Mouse (Mus musculus) midbrain, embryonic 13.5 days (tissue): Measurements from ENCODE around the gene Best1. TPM values are rescaled to one million over a fixed set of nuclear protein-coding genes. Genes with fewer than 3 reads are reported as not detected.
A peak's percentile ranks its signal among the peaks of the same experiment; 100 is the strongest.

ENCODE experiments used
- ATAC-seq: fragments of 200-750 bp; cut with Nextera tagmentation; 2 replicates; pipeline ENCODE4 v1.8.0; 2017; ENCODE audit warnings: mild to moderate bottlenecking, moderate TSS enrichment, moderate library complexity
- H3K27ac ChIP-seq: fragments of 300-500 bp; sonication (generic); 2 replicates; pipeline ENCODE4 v1.5.1; 2015; ENCODE audit warnings: inconsistent platforms, mild to moderate bottlenecking, moderate library complexity
- H3K27me3 ChIP-seq: fragments of 300-500 bp; sonication (generic); 2 replicates; pipeline ENCODE4 v1.6.1; 2015; ENCODE audit warnings: mild to moderate bottlenecking, inconsistent platforms
- H3K36me3 ChIP-seq: fragments of 300-500 bp; sonication (generic); 2 replicates; pipeline ENCODE4 v1.6.1; 2015; ENCODE audit warnings: mild to moderate bottlenecking, inconsistent platforms
- H3K4me1 ChIP-seq: fragments of 300-500 bp; sonication (generic); replicated peaks from 2 replicates; pipeline ENCODE4 v1.6.1; 2015; ENCODE audit warnings: inconsistent platforms
- H3K4me2 ChIP-seq: fragments of 300-500 bp; sonication (generic); replicated peaks from 2 replicates; pipeline ENCODE4 v1.6.1; 2015; ENCODE audit warnings: moderate library complexity, mild to moderate bottlenecking, inconsistent platforms
- H3K4me3 ChIP-seq: fragments of 300-500 bp; sonication (generic); replicated peaks from 2 replicates; pipeline ENCODE4 v1.5.1; 2015; ENCODE audit warnings: mild to moderate bottlenecking, inconsistent platforms
- H3K9ac ChIP-seq: fragments of 300-500 bp; sonication (generic); replicated peaks from 2 replicates; pipeline ENCODE4 v1.6.1; 2015; ENCODE audit warnings: mild to moderate bottlenecking, inconsistent platforms
- H3K9me3 ChIP-seq: fragments of 300-500 bp; sonication (generic); 2 replicates; pipeline ENCODE4 v1.6.1; 2016; ENCODE audit warnings: mild to moderate bottlenecking, inconsistent platforms
- WGBS: fragments of 180-500 bp; shearing (Covaris S2); methylation state at CpG from one replicate; pipeline ENCODE4 v1.1.7; 2015; 5-methylcytosine and 5-hydroxymethylcytosine counted together
- polyA plus RNA-seq: library from polyadenylated mRNA; unstranded; fragments of >200 nt; fragmentation: Nextera tagmentation; extraction: Ambion mirVana; gene quantifications from 2 replicates; pipeline ENCODE4 v1.2.1, GENCODE M21; 2015

The Best1 gene
- polyA plus RNA-seq, 1 experiment from 2014 or later, result 1.8 TPM

DNA sequence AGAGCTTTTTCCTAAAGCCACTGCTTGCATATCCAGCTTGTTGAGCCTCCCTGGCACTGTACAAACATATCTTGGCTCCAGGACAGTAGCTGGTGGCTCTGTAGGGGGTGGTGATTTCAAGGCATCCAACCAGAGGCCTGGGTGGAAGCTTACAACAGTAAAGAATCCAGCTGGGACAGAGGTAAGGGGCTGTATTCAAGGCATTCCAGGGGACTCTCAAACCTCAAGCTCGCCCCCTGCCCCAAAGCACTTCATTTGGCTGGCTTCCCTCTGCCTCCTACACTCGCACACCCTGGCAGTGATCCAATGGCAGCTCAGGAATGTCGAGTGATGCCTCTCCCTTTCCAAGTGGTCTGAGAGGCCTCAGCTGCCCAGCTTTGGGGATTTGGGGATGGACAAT is 37.5 kb upstream of the Best1 start:
- Histone ChIP-seq H3K4me1 (peaks cover 31% of the 10 kb centered on the region), H3K27ac (no peak overlapping the region), H3K4me2 (no peak overlapping the region), H3K4me3 (no peak overlapping the region), H3K36me3 (no peaks in the 10 kb centered on the region), H3K27me3 (peaks cover 23% of the 10 kb centered on the region), H3K9me3 (no peaks in the 10 kb centered on the region), H3K9ac (no peak overlapping the region)
- no peak for ATAC-seq
- 25% methylated on average over 3 of the region's 3 CpGs for WGBS

GRCm38 (mm10) chr19:10038364-10038763 is 36.9 kb upstream of the Best1 start:
- Histone ChIP-seq H3K4me2 (no peak overlapping the region), H3K4me3 (no peak overlapping the region), H3K36me3 (no peaks in the 10 kb centered on the region), H3K9ac (no peak overlapping the region), H3K4me1 (peaks cover 31% of the 10 kb centered on the region), H3K9me3 (no peaks in the 10 kb centered on the region), H3K27ac (no peak overlapping the region), H3K27me3 (peaks cover 23% of the 10 kb centered on the region)
- ATAC-seq, result no peak
- 82% methylated on average over 3 of the region's 3 CpGs for WGBS

DNA sequence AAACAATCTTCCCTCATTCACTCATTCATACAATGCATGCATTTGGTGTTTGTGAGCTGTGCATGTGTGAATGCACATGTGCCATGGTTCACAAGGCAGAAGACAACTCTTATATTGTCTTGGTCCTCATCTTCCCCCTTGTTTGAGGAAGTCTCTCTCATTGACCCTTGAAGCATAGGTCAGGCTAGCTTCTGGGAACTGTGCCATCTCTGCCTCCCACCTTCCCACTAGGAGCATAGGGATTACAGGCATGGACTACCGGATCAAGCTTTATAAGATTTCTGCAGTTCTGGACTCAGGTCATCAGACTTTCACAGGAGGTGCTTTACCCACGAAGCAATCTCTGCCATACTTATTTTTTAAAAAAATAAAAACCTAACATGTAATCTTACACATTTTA is 36.1 kb upstream of the Best1 start:
- Histone ChIP-seq H3K4me2 (no peak overlapping the region), H3K4me3 (no peak overlapping the region), H3K27ac (no peak overlapping the region), H3K27me3 (peaks cover 19% of the 10 kb centered on the region), H3K9me3 (no peaks in the 10 kb centered on the region), H3K4me1 (peaks cover 29% of the 10 kb centered on the region), H3K36me3 (no peaks in the 10 kb centered on the region), H3K9ac (no peak overlapping the region)
- WGBS, result 65% methylated on average over 2 of the region's 2 CpGs
- no peak for ATAC-seq

DNA sequence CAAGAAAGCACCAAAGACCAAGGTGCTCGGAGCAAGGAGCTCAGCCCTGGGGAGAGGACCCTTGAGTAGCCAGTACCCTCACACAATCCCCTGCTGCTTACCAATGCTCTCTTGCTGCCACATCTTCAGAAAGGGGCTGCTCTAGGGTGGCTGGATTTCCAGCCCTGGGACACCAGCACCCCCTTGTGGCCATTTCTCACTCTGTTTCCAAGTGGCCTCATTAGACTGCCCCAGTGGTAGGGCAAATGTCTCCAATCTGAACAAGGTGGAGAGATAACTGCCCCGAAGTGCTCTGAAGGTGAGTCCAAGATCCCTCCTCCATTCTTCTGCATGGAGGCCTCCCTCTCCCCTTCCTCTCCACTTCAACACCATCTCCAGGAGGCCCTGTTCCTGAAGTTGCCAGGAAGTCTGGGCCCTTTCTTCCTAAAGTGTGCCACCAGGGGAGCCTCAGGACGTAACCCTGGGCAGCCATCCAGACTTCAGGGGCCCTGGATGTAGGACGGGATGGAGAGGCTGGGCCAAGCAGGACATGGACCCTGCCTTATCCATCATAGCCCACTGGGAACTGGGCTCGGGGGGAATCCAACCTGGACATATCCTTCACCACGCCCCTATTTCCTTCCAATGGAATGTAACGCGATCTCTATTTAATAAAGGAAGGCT is 33.5 kb upstream of the Best1 start:
- no peaks in the 10 kb centered on the region for H3K9me3 ChIP-seq
- 59% methylated on average over 8 of the region's 8 CpGs for WGBS
- peak; percentile 63 for ATAC-seq
- no peak overlapping the region for H3K4me2 ChIP-seq
- peaks cover 12% of the 10 kb centered on the region for H3K4me1 ChIP-seq
- 0 out of 2 replicates have a peak overlapping the region, but pooled peaks have one; percentile 4 for H3K9ac ChIP-seq
- peaks cover 6% of the 10 kb centered on the region for H3K27me3 ChIP-seq
- H3K27ac ChIP-seq, result no peak overlapping the region
- no peak overlapping the region for H3K4me3 ChIP-seq
- H3K36me3 ChIP-seq, result no peaks in the 10 kb centered on the region

DNA sequence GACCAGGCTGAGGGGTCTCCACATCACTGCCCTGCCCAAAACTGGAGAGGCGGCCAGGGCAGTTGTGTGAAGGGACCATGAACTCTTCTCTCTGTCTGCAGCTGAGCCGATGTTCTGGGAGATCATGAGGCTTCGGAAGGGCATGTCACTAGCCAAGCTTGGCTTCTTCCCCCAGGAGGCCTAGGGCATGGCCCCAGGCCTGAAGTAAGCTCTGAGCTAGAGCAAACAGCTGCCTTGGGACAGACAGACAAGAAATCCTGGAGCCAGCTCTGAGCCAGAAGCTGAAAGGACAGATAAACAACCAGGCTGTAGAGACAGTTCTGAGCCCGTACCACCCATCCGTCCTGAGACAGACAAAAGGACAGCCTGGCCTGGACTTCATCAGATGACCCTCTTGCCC is 32.9 kb upstream of the Best1 start:
- Histone ChIP-seq H3K4me2 (no peak overlapping the region), H3K9me3 (no peaks in the 10 kb centered on the region), H3K36me3 (no peaks in the 10 kb centered on the region), H3K9ac (0 out of 2 replicates have a peak overlapping the region, but pooled peaks have one; percentile 4), H3K27ac (no peak overlapping the region), H3K4me1 (peaks cover 12% of the 10 kb centered on the region), H3K4me3 (no peak overlapping the region), H3K27me3 (peaks cover under 1% of the 10 kb centered on the region; the same call in 1 of the 2 replicates)
- 70% methylated on average over 5 of the region's 5 CpGs for WGBS
- ATAC-seq, result no peak

DNA sequence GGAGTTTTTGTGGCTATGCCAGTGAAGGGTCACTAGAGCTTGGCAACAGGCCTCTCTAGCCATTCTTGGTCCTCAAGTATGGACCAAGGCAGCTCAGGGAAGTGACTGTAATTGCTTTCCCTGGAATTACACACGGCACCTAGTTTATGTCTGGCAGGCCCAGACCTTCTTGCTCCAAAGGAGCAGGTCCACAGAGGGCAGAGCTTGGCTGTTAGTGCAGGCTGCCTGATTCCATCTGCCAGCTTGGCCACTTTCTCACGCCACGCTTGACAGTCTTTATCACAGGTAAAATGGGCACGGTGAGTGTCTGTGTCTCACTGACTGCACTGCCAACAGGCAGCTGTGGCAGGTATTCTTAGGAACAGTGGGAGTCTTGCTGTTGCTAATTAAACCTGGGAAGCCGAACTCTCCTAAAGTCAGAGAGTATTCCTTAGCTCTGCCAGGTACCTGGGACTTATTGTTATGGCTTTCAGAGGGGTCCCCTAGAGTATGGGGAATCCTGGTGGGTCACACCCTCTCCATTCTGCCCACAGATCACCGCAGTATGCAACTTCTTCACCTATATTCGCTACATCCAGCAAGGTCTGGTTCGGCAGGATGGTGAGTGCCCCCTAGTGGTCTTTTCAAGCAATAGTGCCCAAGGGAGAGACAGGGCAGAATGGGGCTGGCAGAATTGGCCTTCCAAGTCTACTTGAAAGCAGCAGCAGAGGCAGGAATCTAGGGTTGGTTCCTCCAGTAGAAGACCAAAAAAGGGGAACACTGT is 32.0 kb upstream of the Best1 start:
- 38% methylated on average over 8 of the region's 8 CpGs for WGBS
- Histone ChIP-seq H3K9me3 (no peaks in the 10 kb centered on the region), H3K27me3 (no peaks in the 10 kb centered on the region), H3K4me1 (peaks cover 7% of the 10 kb centered on the region), H3K36me3 (peaks cover 2% of the 10 kb centered on the region; the same call in 1 of the 2 replicates), H3K9ac (no peak overlapping the region), H3K27ac (no peak overlapping the region), H3K4me2 (no peak overlapping the region), H3K4me3 (no peak overlapping the region)
- peak; percentile 54; the same call in 1 of the 2 replicates for ATAC-seq

- Histone ChIP-seq H3K9me3 (no peaks in the 10 kb centered on the region), H3K4me2 (no peak overlapping the region), H3K4me3 (no peak overlapping the region), H3K36me3 (peaks cover 15% of the 10 kb centered on the region; the same call in 1 of the 2 replicates), H3K27ac (no peak overlapping the region), H3K27me3 (no peaks in the 10 kb centered on the region), H3K9ac (no peak overlapping the region), H3K4me1 (peaks cover 12% of the 10 kb centered on the region)
- no peak for ATAC-seq
- WGBS, result 91% methylated on average over 2 of the region's 2 CpGs
Observed at GRCm38 (mm10) chr19:10029746-10030145, 28.3 kb upstream of the Best1 start.

- peak overlapping the region; percentile 30; the same call in 1 of the 2 replicates for H3K27ac ChIP-seq
- ATAC-seq, result no peak
Observed at GRCm38 (mm10) chr19:10025169-10025875, 23.9 kb upstream of the Best1 start.

DNA sequence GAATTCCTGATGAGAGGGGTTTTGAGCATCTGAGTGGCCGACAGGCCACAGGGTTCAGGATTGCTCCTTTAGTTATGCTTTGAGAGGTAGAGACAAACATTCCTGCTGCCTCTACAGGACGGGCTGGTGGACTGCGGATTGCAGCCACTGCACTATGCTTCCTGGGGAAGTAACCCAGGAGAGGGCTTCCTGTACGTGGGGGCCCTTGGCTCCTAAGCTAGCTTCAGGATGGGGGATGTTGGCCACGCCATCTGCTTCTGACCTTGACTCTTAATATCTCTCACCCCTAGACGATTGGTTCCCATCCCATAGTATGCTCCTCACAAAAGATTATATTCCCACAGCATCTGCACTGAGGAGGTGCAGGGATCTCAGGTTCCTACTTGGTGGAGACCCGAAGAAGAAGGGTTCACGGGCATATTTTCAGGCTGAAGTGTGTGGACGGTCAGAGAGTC is 21.9 kb upstream of the Best1 start:
- Histone ChIP-seq H3K4me3 (no peak overlapping the region), H3K4me2 (no peak overlapping the region), H3K27ac (no peak overlapping the region), H3K9me3 (no peaks in the 10 kb centered on the region), H3K36me3 (peaks cover 13% of the 10 kb centered on the region; the same call in 1 of the 2 replicates), H3K4me1 (peaks cover 25% of the 10 kb centered on the region), H3K27me3 (peaks cover 10% of the 10 kb centered on the region), H3K9ac (no peak overlapping the region)
- WGBS, result 66% methylated on average over 9 of the region's 9 CpGs
- no peak for ATAC-seq

More at GRCm38 (mm10) chr19:10025169-10025875, 23.9 kb upstream of the Best1 start:
- 0 out of 2 replicates have a peak overlapping the region, but pooled peaks have one; percentile 19 for H3K9ac ChIP-seq
- H3K9me3 ChIP-seq, result no peaks in the 10 kb centered on the region
- peaks cover 15% of the 10 kb centered on the region; the same call in 1 of the 2 replicates for H3K36me3 ChIP-seq
- H3K27me3 ChIP-seq, result no peaks in the 10 kb centered on the region
- WGBS, result 20% methylated on average over 8 of the region's 8 CpGs
- H3K4me3 ChIP-seq, result no peak overlapping the region
- H3K4me2 ChIP-seq, result no peak overlapping the region
- 0 out of 2 replicates have a peak, but pooled peaks cover 12% of the 10 kb centered on the region for H3K4me1 ChIP-seq

DNA sequence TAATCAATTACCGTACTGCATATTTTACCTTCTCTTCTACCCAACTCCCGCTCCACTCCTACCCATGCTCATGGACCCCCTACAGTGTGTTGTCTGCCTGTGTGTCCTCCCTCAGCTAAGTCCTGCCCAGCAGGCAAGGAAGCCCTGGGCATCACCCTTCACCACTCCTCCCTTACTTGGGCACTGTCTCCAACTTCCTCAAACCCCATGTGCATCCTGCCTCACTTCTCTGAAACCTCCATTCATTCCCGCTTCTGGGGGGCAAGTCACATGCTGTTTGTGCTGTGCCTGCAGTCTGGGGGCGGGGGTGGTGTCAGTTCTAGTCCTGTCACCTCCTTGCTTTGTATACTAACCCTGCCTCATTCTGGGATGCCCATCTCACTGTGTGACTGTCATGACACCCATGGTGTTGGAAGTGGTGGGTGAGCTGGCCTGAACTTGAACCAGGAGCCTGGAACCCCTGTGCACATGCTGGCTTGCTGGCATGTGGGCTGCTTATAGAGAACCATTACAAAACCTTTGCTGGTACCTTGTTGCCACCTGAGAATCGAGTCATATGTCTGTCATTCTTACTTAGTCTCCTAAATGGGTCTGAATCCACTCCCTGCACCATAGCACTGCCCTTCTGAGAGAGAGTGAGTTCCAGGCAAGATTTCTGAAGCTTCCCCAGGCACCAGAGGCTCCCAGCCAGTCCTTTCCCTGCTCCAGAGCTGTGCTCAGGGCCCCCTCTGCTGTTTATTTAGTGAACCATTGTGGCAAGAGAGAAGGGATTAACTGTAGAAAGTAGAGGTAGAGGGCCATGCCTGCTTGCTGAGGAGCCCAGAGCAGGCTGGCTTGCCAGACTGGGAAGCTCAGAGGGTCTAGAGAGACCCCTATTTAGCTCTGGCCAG is 21.2 kb upstream of the Best1 start:
- H3K36me3 ChIP-seq, result 0 out of 2 replicates have a peak, but pooled peaks cover 6% of the 10 kb centered on the region
- H3K9ac ChIP-seq, result no peak overlapping the region
- peaks cover 30% of the 10 kb centered on the region for H3K4me1 ChIP-seq
- ATAC-seq, result no peak
- no peak overlapping the region for H3K4me3 ChIP-seq
- no peaks in the 10 kb centered on the region for H3K9me3 ChIP-seq
- H3K27ac ChIP-seq, result no peak overlapping the region
- WGBS, result 64% methylated on average over 5 of the region's 5 CpGs
- H3K27me3 ChIP-seq, result peaks cover 10% of the 10 kb centered on the region
- H3K4me2 ChIP-seq, result no peak overlapping the region

DNA sequence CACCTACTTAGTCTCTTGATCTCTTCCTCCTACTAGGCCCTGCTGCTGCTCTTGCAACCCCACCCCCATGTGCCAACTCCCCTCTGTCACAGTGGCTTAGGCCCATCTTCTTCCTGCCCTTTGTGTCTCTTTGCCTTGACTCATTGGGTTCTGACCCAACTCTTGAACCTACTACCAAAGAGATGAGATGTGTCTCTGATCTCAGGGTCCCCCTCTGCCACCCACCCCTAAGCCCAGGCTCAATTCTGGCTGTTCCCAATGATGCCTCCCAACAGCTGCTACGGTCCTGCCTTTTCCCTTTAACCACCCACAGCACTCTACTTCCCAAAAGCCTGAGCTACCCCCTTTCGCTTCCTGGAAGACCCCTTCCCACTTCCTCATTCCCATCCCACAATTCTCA is 20.5 kb upstream of the Best1 start:
- 83% methylated on average over 2 of the region's 2 CpGs for WGBS
- ATAC-seq, result no peak
- H3K9ac ChIP-seq, result no peak overlapping the region
- peaks cover 10% of the 10 kb centered on the region for H3K27me3 ChIP-seq
- H3K4me2 ChIP-seq, result no peak overlapping the region
- no peaks in the 10 kb centered on the region for H3K36me3 ChIP-seq
- no peak overlapping the region for H3K27ac ChIP-seq
- no peak overlapping the region for H3K4me3 ChIP-seq
- no peaks in the 10 kb centered on the region for H3K9me3 ChIP-seq
- peaks cover 31% of the 10 kb centered on the region for H3K4me1 ChIP-seq
